Mouse (Mus musculus) CH12.LX (cell line): ENCODE data around the gene Mill1. TPM values are rescaled to one million over a fixed set of nuclear protein-coding genes. Genes with fewer than 3 reads are reported as not detected.
A peak's percentile ranks its signal among the peaks of the same experiment; 100 is the strongest.

Experiments used
- DNase-seq: peaks from one replicate; pipeline ENCODE4 v3.0.0-alpha.2; 2013; ENCODE audit errors: extremely low read depth
- H3K27ac ChIP-seq: 2 replicates; pipeline ENCODE4 v1.5.1; 2012; ENCODE audit warnings: low read depth, mild to moderate bottlenecking, control low read depth, moderate library complexity; ENCODE audit not compliant: insufficient read depth
- H3K27me3 ChIP-seq: replicated peaks from 2 replicates; pipeline ENCODE3; 2012; ENCODE audit warnings: inconsistent platforms
- H3K36me3 ChIP-seq, 2 experiments: replicated peaks in 1 of 2; 2 replicates each; pipeline versions ENCODE3 to v1.6.1; 2012; ENCODE audit warnings: inconsistent platforms in 1 of 2, low read length in 1 of 2, mild to moderate bottlenecking in 1 of 2, mixed read lengths in 1 of 2, moderate library complexity in 1 of 2; ENCODE audit not compliant: control insufficient read depth in 1 of 2, insufficient read depth in 1 of 2
- H3K4me1 ChIP-seq, 2 experiments: 2 replicates each; pipeline ENCODE4 v1.6.1; 2012; ENCODE audit warnings: inconsistent platforms in 1 of 2, moderate library complexity in 1 of 2; ENCODE audit not compliant: insufficient read depth in 2 of 2, control insufficient read depth in 1 of 2
- H3K4me2 ChIP-seq: 2 replicates; pipeline ENCODE4 v1.6.1; 2012; ENCODE audit warnings: low read depth, mild to moderate bottlenecking, control low read depth; ENCODE audit not compliant: poor library complexity, insufficient read depth, severe bottlenecking
- H3K4me3 ChIP-seq, 3 experiments: fragments of 150-350 bp in 1 of 3; sonication (generic) in 1 of 3; replicated peaks in 1 of 3; 2 replicates each; pipeline versions ENCODE3 to v1.5.1; 2011 to 2012; ENCODE audit warnings: low read depth in 2 of 3, low read length in 2 of 3, mild to moderate bottlenecking in 2 of 3, moderate library complexity in 2 of 3, control low read depth in 1 of 3, improper control_type of control experiment in 1 of 3, inconsistent platforms in 1 of 3, mixed read lengths in 1 of 3; ENCODE audit not compliant: poor library complexity in 1 of 3
- H3K79me2 ChIP-seq: replicated peaks from 2 replicates; pipeline ENCODE4 v1.6.1; 2012; ENCODE audit warnings: mild to moderate bottlenecking, moderate library complexity; ENCODE audit not compliant: control insufficient read depth, poor library complexity, insufficient read depth, severe bottlenecking; ENCODE audit errors: extremely low read depth
- H3K9ac ChIP-seq: 2 replicates; pipeline ENCODE4 v1.6.1; 2012; ENCODE audit warnings: low read depth, mild to moderate bottlenecking, control low read depth, moderate library complexity; ENCODE audit not compliant: insufficient read depth
- H3K9me3 ChIP-seq: replicated peaks from 2 replicates; pipeline ENCODE3; 2012; ENCODE audit warnings: low read length, inconsistent platforms, mixed read lengths
- CHD1 ChIP-seq: IDR thresholded peaks from 2 replicates; pipeline ENCODE4 v1.6.1; 2012; ENCODE audit warnings: low read depth, low read length, improper control_type of control experiment, inconsistent platforms
- CHD2 ChIP-seq: IDR thresholded peaks from 2 replicates; pipeline ENCODE4 v1.6.1; 2011; ENCODE audit warnings: low read length, improper control_type of control experiment
- CTCF ChIP-seq, 2 experiments: IDR thresholded peaks in 1 of 2; conservative IDR thresholded peaks in 1 of 2; 2 replicates each; pipeline ENCODE4 v1.5.1; 2011 to 2012; ENCODE audit warnings: low read depth in 2 of 2, low read length in 2 of 2, improper control_type of control experiment in 1 of 2, inconsistent platforms in 1 of 2, mild to moderate bottlenecking in 1 of 2, moderate library complexity in 1 of 2
- ELF1 ChIP-seq: IDR thresholded peaks from 2 replicates; pipeline ENCODE4 v1.6.1; 2014; ENCODE audit warnings: low read depth, mild to moderate bottlenecking, inconsistent platforms, low read length, improper control_type of control experiment
- ETS1 ChIP-seq: conservative IDR thresholded peaks from 2 replicates; pipeline ENCODE4 v1.6.1; 2012; ENCODE audit warnings: low read depth, mild to moderate bottlenecking, inconsistent platforms, low read length, improper control_type of control experiment, moderate library complexity
- GABPA ChIP-seq: IDR thresholded peaks from 2 replicates; pipeline ENCODE4 v1.6.1; 2012; ENCODE audit warnings: low read depth, low read length, improper control_type of control experiment, inconsistent platforms; ENCODE audit not compliant: insufficient replicate concordance
- MAZ ChIP-seq: IDR thresholded peaks from 2 replicates; pipeline ENCODE4 v1.6.1; 2012; ENCODE audit warnings: low read depth, mild to moderate bottlenecking, inconsistent platforms, low read length, improper control_type of control experiment, moderate library complexity
- MYC ChIP-seq: IDR thresholded peaks from 2 replicates; pipeline ENCODE4 v1.6.1; 2011; ENCODE audit warnings: low read depth, mild to moderate bottlenecking, improper control_type of control experiment, low read length
- NELFE ChIP-seq: IDR thresholded peaks from 2 replicates; pipeline ENCODE4 v1.6.1; 2011; ENCODE audit warnings: low read depth, low read length, improper control_type of control experiment
- NRF1 ChIP-seq: IDR thresholded peaks from 2 replicates; pipeline ENCODE4 v1.6.1; 2014; ENCODE audit warnings: low read depth, mild to moderate bottlenecking, inconsistent platforms, low read length, improper control_type of control experiment, moderate library complexity
- PAX5 ChIP-seq: IDR thresholded peaks from 2 replicates; pipeline ENCODE4 v1.6.1; 2012; ENCODE audit warnings: low read length, inconsistent platforms, mixed read lengths
- RAD21 ChIP-seq: IDR thresholded peaks from 2 replicates; pipeline ENCODE4 v1.6.1; 2011; ENCODE audit warnings: low read depth, mild to moderate bottlenecking, low read length, improper control_type of control experiment, moderate library complexity
- SIN3A ChIP-seq: IDR thresholded peaks from 2 replicates; pipeline ENCODE4 v1.6.1; 2012; ENCODE audit warnings: low read length, improper control_type of control experiment, inconsistent platforms
- SMC3 ChIP-seq: IDR thresholded peaks from 2 replicates; pipeline ENCODE4 v1.6.1; 2011; ENCODE audit warnings: low read depth, low read length, improper control_type of control experiment
- TBP ChIP-seq: conservative IDR thresholded peaks from 2 replicates; pipeline ENCODE4 v1.6.1; 2011; ENCODE audit warnings: low read depth, low read length, improper control_type of control experiment
- ZC3H11A ChIP-seq: IDR thresholded peaks from 2 replicates; pipeline ENCODE4 v1.6.1; 2012; ENCODE audit warnings: low read depth, mild to moderate bottlenecking, inconsistent platforms, low read length, improper control_type of control experiment
- ZMIZ1 ChIP-seq: IDR thresholded peaks from 2 replicates; pipeline ENCODE4 v1.6.1; 2012; ENCODE audit warnings: low read depth, mild to moderate bottlenecking, inconsistent platforms, low read length, improper control_type of control experiment
- dilution Hi-C: fragments of 300-500 bp; cut with MboI; formaldehyde crosslinking; loops from 2 replicates; pipeline ENCODE4 v1.14.3; 2020; ENCODE audit warnings: low sequenced_read_pairs; ENCODE audit not compliant: extremely low pct_unique_long_range_greater_than_20kb, extremely low pct_ligation_motif_present
- in situ Hi-C: fragments of 300-500 bp; cut with MboI; formaldehyde crosslinking; loops from 3 replicates; pipeline ENCODE4 v1.14.3; 2019; ENCODE audit warnings: low sequenced_read_pairs, low pct_ligation_motif_present, low pct_unique_long_range_greater_than_20kb, mixed read lengths
- polyA plus RNA-seq: library from polyadenylated mRNA; unstranded; fragments of >175 nt; gene quantifications from 2 replicates; pipeline ENCODE4 v1.2.1, GENCODE M21; 2012; ENCODE audit warnings: low read depth; ENCODE audit not compliant: insufficient read length
- total RNA-seq, 2 experiments: library from RNA; depleted of rRNA; stranded (reverse); fragments of 300-350 nt in 1 of 2; fragments of >200 nt in 1 of 2; gene quantifications; 2 replicates each; pipeline ENCODE4 v1.2.3; 2012 to 2014

Mill1 gene
- total RNA-seq (2012; rRNA removed) (not detected in 2 replicates), total RNA-seq (2014; rRNA removed) (not detected in 2 replicates), polyA plus RNA-seq (not detected in 2 replicates)

DNA sequence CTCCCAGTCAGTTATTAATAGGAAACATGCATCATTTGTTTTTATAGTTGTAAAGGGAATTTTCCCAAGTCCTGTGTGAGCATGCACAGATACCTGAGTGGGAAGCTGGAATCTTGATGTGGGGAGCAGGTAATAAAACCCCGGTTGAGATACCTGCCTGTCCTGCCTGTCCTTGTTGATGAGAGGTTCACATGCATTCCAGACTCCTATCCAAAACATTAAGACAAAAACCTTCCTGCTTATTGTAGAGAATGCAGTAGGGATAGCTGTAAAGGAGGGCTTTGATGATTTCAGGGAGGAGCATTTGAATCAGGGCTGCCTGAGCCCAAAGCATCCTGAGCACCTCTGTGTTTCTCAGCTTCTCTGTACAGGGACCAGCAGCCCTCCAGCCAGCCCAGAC is at the start of gene Mill1:
Gene Mill1, plus strand, starts transcription at position 301 of the 400 bp plus-strand sequence.
- dilution Hi-C loops: no loop called here
- in situ Hi-C loops: no loop called here
- no peak within 1 kb of the TSS for H3K4me3 ChIP-seq

DNA sequence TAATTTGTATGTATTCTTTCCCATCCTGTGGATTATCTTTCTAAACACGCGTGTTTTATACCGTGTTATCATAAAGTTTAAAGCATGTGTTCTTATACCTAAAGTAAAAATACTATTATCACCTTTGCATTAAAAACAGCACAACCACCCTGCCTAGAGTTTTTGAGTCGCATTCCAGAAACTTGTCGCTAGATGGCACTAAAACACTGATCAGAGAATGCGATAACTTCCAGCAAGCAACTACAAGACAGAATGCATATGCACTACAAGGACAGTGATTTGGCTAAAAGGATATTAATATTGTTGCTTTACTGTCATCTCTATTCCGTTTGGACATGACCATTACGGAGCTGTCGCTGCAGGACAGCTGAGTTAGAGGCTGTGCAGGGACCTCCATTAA is 34.2 kb upstream of the Mill1 start:
- Histone ChIP-seq H3K9me3 (no peaks in the 10 kb centered on the region), H3K9ac (no peak overlapping the region), H3K27ac (no peak overlapping the region), H3K79me2 (no peaks in the 10 kb centered on the region), H3K36me3 (no peaks in the 10 kb centered on the region), H3K4me3 (no peak overlapping the region), H3K4me1 (no peaks in the 10 kb centered on the region), H3K27me3 (peaks cover 20% of the 10 kb centered on the region), H3K4me2 (no peak overlapping the region)
- dilution Hi-C loops (no loop called here), in situ Hi-C loops (loop anchor here (25.0 kb wide), 1 partner anchor 176 kb away; no protein-coding TSS in a partner anchor)
- TF ChIP-seq ZC3H11A (0 out of 2 replicates have a peak, but pooled peaks have one; percentile 5), MYC (no peak), SMC3 (peak; percentile 69), RAD21 (peak; percentile 83), CTCF (conservative IDR thresholded peaks at IDR 0.05 in 1 of 2, IDR thresholded peaks at IDR 0.05 in 1 of 2; ENCODE audit: low read depth in 2 of 2, low read length in 2 of 2) (peak; percentile 40 to 86; a peak in 3 of 4 replicates), NELFE (0 out of 2 replicates have a peak, but pooled peaks have one; percentile 22), CHD1 (no peak)
- peak; percentile 47 for DNase-seq

More for the DNA sequence above, at the start of gene Mill1:
- Histone ChIP-seq H3K36me3 (no peaks in the 10 kb centered on the region), H3K27me3 (peaks cover 30% of the 10 kb centered on the region), H3K27ac (no peak within 1 kb of the TSS), H3K9ac (no peak within 1 kb of the TSS), H3K9me3 (no peaks in the 10 kb centered on the region)
- DNase-seq: no peak
- TF ChIP-seq ELF1 (no peak), GABPA (no peak), MAZ (no peak), CHD1 (no peak), TBP (no peak), SIN3A (no peak), NRF1 (no peak), CTCF (conservative IDR thresholded peaks at IDR 0.05 in 1 of 2, IDR thresholded peaks at IDR 0.05 in 1 of 2; ENCODE audit: low read depth in 2 of 2, low read length in 2 of 2) (no peak), ETS1 (no peak), ZMIZ1 (no peak), CHD2 (no peak), RAD21 (no peak), SMC3 (no peak), PAX5 (no peak)
- TF ChIP-seq, all 38 proteins: peak for 0
- no peaks in the 10 kb centered on the region for H3K79me2 ChIP-seq
- no peak within 1 kb of the TSS for H3K4me2 ChIP-seq
- H3K4me1 ChIP-seq: peaks cover 4 to 12% of the 10 kb centered on the region in 2 experiments; a peak in 3 of 4 replicates
